Mouse (Mus musculus): ENCODE results near the gene Olfr1418. TPM values are rescaled to one million over a fixed set of nuclear protein-coding genes. Genes with fewer than 3 reads are reported as not detected.

Gene Olfr1418
- polyA plus RNA-seq, 1 experiment from 2014 or later: not detected

- no peak for DNase-seq (ENCODE audit: low spot score)
Observed at GRCm38 (mm10) chr19:11810856-11811255, 50.0 kb downstream of the Olfr1418 start.

- DNase-seq (ENCODE audit: low spot score): no peak
Observed at GRCm38 (mm10) chr19:11810003-11810758, 50.7 kb downstream of the Olfr1418 start.

GRCm38 (mm10) chr19:11808452-11808851 lies 52.4 kb downstream of the Olfr1418 start:
- DNase-seq (ENCODE audit: low spot score): no peak

- no peak for DNase-seq (ENCODE audit: low spot score)
Observed at GRCm38 (mm10) chr19:11807822-11808221, 53.0 kb downstream of the Olfr1418 start.

- peak; percentile 18 for DNase-seq (ENCODE audit: low spot score)
Observed at GRCm38 (mm10) chr19:11807251-11807650, 53.6 kb downstream of the Olfr1418 start.

- DNase-seq (ENCODE audit: low spot score): no peak
Observed at GRCm38 (mm10) chr19:11804423-11804822, 56.4 kb downstream of the Olfr1418 start.

Other genes starting within 250 kb of the Olfr1418 start
- 0.17 TPM in 1 of 2 replicates, not detected in the other for gene Ms4a2, start 237.3 kb downstream of the Olfr1418 start, polyA plus RNA-seq (2015; fragmentation: Nextera tagmentation; extraction: Ambion mirVana)
- gene Ms4a3, start 220.2 kb downstream of the Olfr1418 start, polyA plus RNA-seq (2015; fragmentation: Nextera tagmentation; extraction: Ambion mirVana): 0.32 and 0.49 TPM in 2 replicates
- gene Oosp2, start 200.5 kb downstream of the Olfr1418 start, polyA plus RNA-seq (2015; fragmentation: Nextera tagmentation; extraction: Ambion mirVana): not detected in 2 replicates
- 0.24 and 0.56 TPM in 2 replicates for gene Oosp1, start 169.9 kb downstream of the Olfr1418 start, polyA plus RNA-seq (2015; fragmentation: Nextera tagmentation; extraction: Ambion mirVana)
- not detected in 2 replicates for gene Oosp3, start 164.0 kb downstream of the Olfr1418 start, polyA plus RNA-seq (2015; fragmentation: Nextera tagmentation; extraction: Ambion mirVana)
- 0.18 TPM in 1 of 2 replicates, not detected in the other for gene Gif, start 113.5 kb downstream of the Olfr1418 start, polyA plus RNA-seq (2015; fragmentation: Nextera tagmentation; extraction: Ambion mirVana)
- gene Mrpl16, start 90.7 kb downstream of the Olfr1418 start, polyA plus RNA-seq (2015; fragmentation: Nextera tagmentation; extraction: Ambion mirVana): 52.1 and 54.3 TPM in 2 replicates
- gene Stx3, start 41.7 kb downstream of the Olfr1418 start, polyA plus RNA-seq (2015; fragmentation: Nextera tagmentation; extraction: Ambion mirVana): 4.4 and 4.8 TPM in 2 replicates
- not detected in 2 replicates for gene Olfr1417, start 21.8 kb downstream of the Olfr1418 start, polyA plus RNA-seq (2015; fragmentation: Nextera tagmentation; extraction: Ambion mirVana)
- not detected in 2 replicates for gene Olfr1419, start 14.0 kb upstream of the Olfr1418 start, polyA plus RNA-seq (2015; fragmentation: Nextera tagmentation; extraction: Ambion mirVana)
- not detected in 2 replicates for gene Olfr1420, start 25.5 kb upstream of the Olfr1418 start, polyA plus RNA-seq (2015; fragmentation: Nextera tagmentation; extraction: Ambion mirVana)
- 12.5 and 13.1 TPM in 2 replicates for gene Patl1, start 51.3 kb upstream of the Olfr1418 start, polyA plus RNA-seq (2015; fragmentation: Nextera tagmentation; extraction: Ambion mirVana)
- gene Osbp, start 104.9 kb upstream of the Olfr1418 start, polyA plus RNA-seq (2015; fragmentation: Nextera tagmentation; extraction: Ambion mirVana): 5.4 and 6.5 TPM in 2 replicates
- gene Olfr1423, start 180.3 kb upstream of the Olfr1418 start, polyA plus RNA-seq (2015; fragmentation: Nextera tagmentation; extraction: Ambion mirVana): not detected in 2 replicates
- not detected in 2 replicates for gene Olfr1424, start 201.6 kb upstream of the Olfr1418 start, polyA plus RNA-seq (2015; fragmentation: Nextera tagmentation; extraction: Ambion mirVana)
- not detected in 2 replicates for gene Olfr1425, start 216.7 kb upstream of the Olfr1418 start, polyA plus RNA-seq (2015; fragmentation: Nextera tagmentation; extraction: Ambion mirVana)
- gene Olfr1426, start 230.9 kb upstream of the Olfr1418 start, polyA plus RNA-seq (2015; fragmentation: Nextera tagmentation; extraction: Ambion mirVana): not detected in 2 replicates
- gene Olfr1427, start 242.3 kb upstream of the Olfr1418 start, polyA plus RNA-seq (2015; fragmentation: Nextera tagmentation; extraction: Ambion mirVana): not detected in 2 replicates